In the genomic region with DNA sequence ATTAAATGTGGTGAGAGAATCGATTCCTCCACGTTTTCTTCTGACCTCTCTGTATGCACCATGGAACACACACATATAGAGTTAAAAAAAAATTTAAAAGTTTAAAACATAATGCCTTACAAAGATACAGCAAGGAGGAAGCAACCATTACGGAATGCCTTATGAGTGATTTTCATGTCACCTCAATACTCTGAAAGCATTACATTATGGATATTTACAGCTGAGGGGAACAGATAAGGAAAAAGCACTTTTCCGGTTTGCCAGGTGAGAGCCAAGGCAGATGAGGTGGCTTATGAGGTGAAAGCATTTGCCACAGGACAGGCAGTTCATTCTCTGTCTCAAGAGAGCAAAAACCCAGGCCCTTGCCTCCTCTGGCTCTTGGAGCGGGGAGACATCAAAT, we compare ENCODE assay signal across 8 mouse cellular contexts. TPM values are rescaled to one million over a fixed set of nuclear protein-coding genes. Genes with fewer than 3 reads are reported as not detected.
DNase-seq lines count a peak whose midpoint lies in the region; ATAC-seq and TF ChIP-seq lines count a peak whose summit lies in the region.

No protein-coding gene starts in this region.

- peak overlapping the region; percentile 73 for H3K27ac ChIP-seq in lung, embryonic 15.5 days
- H3K27ac ChIP-seq in intestine, postnatal 0 days (ENCODE audit: low read depth, low read length), result 0 out of 2 replicates have a peak overlapping the region, but pooled peaks have one; percentile 93
- peak overlapping the region; percentile 89; the same call in 1 of the 2 replicates for H3K27ac ChIP-seq in neural tube, embryonic 15.5 days (replicated peaks)

- DNase-seq in lung, postnatal 36 days, result no peak
- no peak for DNase-seq in gastrocnemius, postnatal 14 days
- no peak for DNase-seq in thymus, postnatal 10 days (ENCODE audit: low spot score in 2 of 2)
- no peak for DNase-seq in kidney, postnatal 36 days

- H3K36me3 ChIP-seq in lung, embryonic 15.5 days, result peaks cover 28% of the 10 kb centered on the region
- H3K36me3 ChIP-seq in intestine, postnatal 0 days (ENCODE audit: control insufficient read depth, insufficient read depth), result peaks cover 19% of the 10 kb centered on the region
- H3K36me3 ChIP-seq in neural tube, embryonic 15.5 days, result peaks cover 19% of the 10 kb centered on the region

- no peak for ATAC-seq in lung, embryonic 15.5 days (ENCODE audit: borderline replicate concordance, extremely low read depth, low FRiP score, low TSS enrichment)
- ATAC-seq in erythroblast, adult 5-6 weeks (replicated peaks; ENCODE audit: low FRiP score, poor library complexity, severe bottlenecking), result peak; percentile 20
- no peak for ATAC-seq in intestine, postnatal 0 days
- no peak for ATAC-seq in neural tube, embryonic 15.5 days (ENCODE audit: low FRiP score)

- peak overlapping the region; percentile 77 for H3K4me2 ChIP-seq in lung, embryonic 15.5 days
- H3K4me2 ChIP-seq in intestine, postnatal 0 days (replicated peaks; ENCODE audit: low read depth), result peak overlapping the region; percentile 95
- peak overlapping the region; percentile 60 for H3K4me2 ChIP-seq in neural tube, embryonic 15.5 days

- H3K4me3 ChIP-seq in lung, embryonic 15.5 days, result peak overlapping the region; percentile 72
- H3K4me3 ChIP-seq in intestine, postnatal 0 days (ENCODE audit: low read depth, low read length), result peak overlapping the region; percentile 85
- peak overlapping the region; percentile 64 for H3K4me3 ChIP-seq in neural tube, embryonic 15.5 days (replicated peaks)

- H3K9me3 ChIP-seq in lung, embryonic 15.5 days, result no peaks in the 10 kb centered on the region
- H3K9me3 ChIP-seq in intestine, postnatal 0 days (ENCODE audit: control insufficient read depth), result no peaks in the 10 kb centered on the region
- H3K9me3 ChIP-seq in neural tube, embryonic 15.5 days (replicated peaks), result no peaks in the 10 kb centered on the region

- no peaks in the 10 kb centered on the region for H3K27me3 ChIP-seq in lung, embryonic 15.5 days
- no peaks in the 10 kb centered on the region for H3K27me3 ChIP-seq in intestine, postnatal 0 days (replicated peaks; ENCODE audit: control insufficient read depth, insufficient read depth, low read length)
- H3K27me3 ChIP-seq in neural tube, embryonic 15.5 days (replicated peaks), result no peaks in the 10 kb centered on the region

- H3K9ac ChIP-seq in lung, embryonic 15.5 days, result no peak overlapping the region
- 0 out of 2 replicates have a peak overlapping the region, but pooled peaks have one; percentile 65 for H3K9ac ChIP-seq in intestine, postnatal 0 days (ENCODE audit: low read depth, low read length)
- H3K9ac ChIP-seq in neural tube, embryonic 15.5 days (replicated peaks), result peak overlapping the region; percentile 59

- intact Hi-C loops in gastrocnemius, postnatal 14 days (cut with DNase I; ENCODE audit: low total_unique reads), result loop anchor here (5.0 kb wide), 1 partner anchor 36 kb away; no protein-coding TSS in a partner anchor

- peaks cover 7% of the 10 kb centered on the region for H3K4me1 ChIP-seq in lung, embryonic 15.5 days
- peaks cover 5% of the 10 kb centered on the region; the same call in 1 of the 2 replicates for H3K4me1 ChIP-seq in intestine, postnatal 0 days (replicated peaks; ENCODE audit: control insufficient read depth, insufficient read depth, low read length)
- H3K4me1 ChIP-seq in neural tube, embryonic 15.5 days, result peaks cover 13% of the 10 kb centered on the region

- no peak for TF ChIP-seq CTCF in intestine, postnatal 0 days (IDR thresholded peaks at IDR 0.05; ENCODE audit: low read depth)

- WGBS in lung, embryonic 15.5 days, result 52% methylated on average over 5 of the region's 5 CpGs
- WGBS in intestine, postnatal 0 days, result 58% methylated on average over 5 of the region's 5 CpGs
- 67% methylated on average over 5 of the region's 5 CpGs for WGBS in neural tube, embryonic 15.5 days

RNA-seq across cellular contexts. Expression of a gene that starts 0.5 kb away (rescaled TPM):
- polyA plus RNA-seq in lung, embryonic 15.5 days (2015; fragmentation: Nextera tagmentation; extraction: Ambion mirVana), result 20.6 and 21.1 TPM in 2 replicates
- 11.7 and 14.8 TPM in 2 replicates for total RNA-seq in erythroblast, adult 5-6 weeks (2015; ENCODE audit: low replicate concordance)
- 8.1 and 19.8 TPM in 2 replicates for total RNA-seq in erythroblast, adult 5-6 weeks (2017; ENCODE audit: low replicate concordance)
- polyA plus RNA-seq in intestine, postnatal 0 days (2015; fragmentation: Nextera tagmentation; extraction: Ambion mirVana), result 47.7 and 47.8 TPM in 2 replicates
- 44.1 and 44.4 TPM in 2 replicates for polyA plus RNA-seq in neural tube, embryonic 15.5 days (2015; fragmentation: Nextera tagmentation; extraction: Ambion mirVana)
- 10 to 100 TPM; 43.8 to 47.2 TPM for total RNA-seq in gastrocnemius, postnatal 14 days (2021)

RNA-seq across cellular contexts. Expression of a gene that starts 39.8 kb away (rescaled TPM):
- polyA plus RNA-seq in lung, embryonic 15.5 days (2015; fragmentation: Nextera tagmentation; extraction: Ambion mirVana), result 31.5 and 39.0 TPM in 2 replicates
- total RNA-seq in erythroblast, adult 5-6 weeks (2015; ENCODE audit: low replicate concordance), result 14.8 and 21.1 TPM in 2 replicates
- total RNA-seq in erythroblast, adult 5-6 weeks (2017; ENCODE audit: low replicate concordance), result 11.8 and 43.7 TPM in 2 replicates
- polyA plus RNA-seq in intestine, postnatal 0 days (2015; fragmentation: Nextera tagmentation; extraction: Ambion mirVana), result 10.7 and 11.6 TPM in 2 replicates
- 31.1 and 33.8 TPM in 2 replicates for polyA plus RNA-seq in neural tube, embryonic 15.5 days (2015; fragmentation: Nextera tagmentation; extraction: Ambion mirVana)
- total RNA-seq in gastrocnemius, postnatal 14 days (2021), result 1 to 10 TPM; 8.3 to 9.9 TPM
